Mouse (Mus musculus) 3134 (cell line): ENCODE results near the gene Gss.

Experiments used
- DNase-seq: peaks from one replicate; pipeline ENCODE4 v3.0.0-alpha.2; 2011; ENCODE audit warnings: low spot score; ENCODE audit not compliant: insufficient read length; ENCODE audit errors: extremely low read depth

Gene Gss

DNA sequence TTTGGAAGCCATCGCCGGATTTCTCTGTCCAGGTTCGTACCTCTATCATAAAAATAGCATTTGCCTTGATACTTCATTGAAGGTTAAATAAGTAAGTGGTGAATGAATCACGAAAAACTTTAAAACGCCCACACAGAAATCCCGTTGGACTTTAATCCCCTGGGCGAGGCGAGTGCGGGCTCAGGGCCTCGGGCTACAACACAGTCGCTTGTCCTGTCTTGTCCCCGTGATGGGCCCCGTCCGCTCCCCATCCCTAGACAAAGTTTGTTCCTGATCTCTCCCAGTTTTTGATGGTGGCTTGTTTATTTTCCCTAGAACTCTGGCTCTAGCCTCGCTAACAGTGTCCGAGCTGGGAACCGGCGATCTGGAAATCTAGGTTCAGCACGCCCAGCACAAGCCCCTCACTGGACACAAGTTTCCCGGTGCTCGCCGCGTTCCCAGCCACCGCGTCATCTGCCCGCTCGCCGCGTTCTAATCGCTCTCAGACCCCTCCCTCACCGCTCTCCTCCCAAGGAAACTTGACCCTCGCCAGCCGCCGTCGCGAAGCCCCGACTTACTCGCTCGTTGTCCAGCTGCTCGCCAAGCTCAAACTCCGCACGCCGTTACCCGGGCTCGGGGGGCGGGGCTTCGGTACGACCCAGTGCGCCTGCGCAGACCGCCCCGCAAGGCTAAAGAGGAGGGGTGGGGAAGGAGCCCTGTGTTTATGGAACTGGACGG is at the start of gene Gss:
Gene Gss (minus strand): TSS at position 674 of the 717 bp plus-strand sequence.
- peak; percentile 100 for DNase-seq

DNA sequence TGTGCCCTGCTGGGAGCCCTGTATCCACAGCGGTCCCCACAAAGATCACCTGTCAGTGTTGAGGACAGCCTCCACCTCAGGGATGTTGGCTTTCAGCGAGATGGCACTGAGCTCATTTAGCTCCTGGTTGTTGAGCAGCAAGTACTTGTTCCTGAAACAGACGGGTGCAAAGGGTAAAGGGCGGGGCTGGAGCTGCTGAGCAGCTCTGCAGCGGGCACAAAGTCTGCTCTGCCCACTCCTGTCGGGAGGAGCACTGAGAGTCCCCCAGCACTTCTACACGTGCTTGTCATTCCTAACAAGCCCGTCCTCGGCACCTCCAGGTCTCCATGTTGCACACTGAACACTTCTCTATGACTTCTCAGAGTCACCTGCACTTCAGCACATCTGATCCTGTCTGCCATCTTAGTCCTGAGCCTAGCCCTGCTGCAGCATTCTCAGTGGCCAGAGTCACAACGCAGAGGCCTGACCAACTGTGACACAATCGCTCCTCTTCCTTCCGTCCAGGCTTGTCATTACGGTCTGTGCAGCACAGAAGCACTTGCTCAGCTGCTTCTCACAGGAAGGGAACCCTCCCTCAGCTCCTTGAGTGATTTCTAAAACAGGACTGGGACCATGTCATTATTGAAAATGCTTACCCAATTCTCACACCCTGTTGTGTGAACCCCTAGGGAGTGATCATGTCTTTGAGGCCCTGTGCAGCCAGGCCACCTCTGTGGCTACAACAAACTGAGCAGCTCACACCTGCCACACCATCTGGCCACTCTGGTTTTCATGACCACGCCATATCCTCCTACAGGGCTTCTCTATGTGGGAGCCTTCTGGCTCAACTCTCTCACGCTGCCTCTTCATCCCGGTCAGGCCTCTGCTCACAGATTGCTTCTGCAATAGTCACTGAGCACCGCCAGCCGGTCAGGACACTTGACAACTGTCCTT is 49.2 kb upstream of the Gss start:
- no peak for DNase-seq

DNA sequence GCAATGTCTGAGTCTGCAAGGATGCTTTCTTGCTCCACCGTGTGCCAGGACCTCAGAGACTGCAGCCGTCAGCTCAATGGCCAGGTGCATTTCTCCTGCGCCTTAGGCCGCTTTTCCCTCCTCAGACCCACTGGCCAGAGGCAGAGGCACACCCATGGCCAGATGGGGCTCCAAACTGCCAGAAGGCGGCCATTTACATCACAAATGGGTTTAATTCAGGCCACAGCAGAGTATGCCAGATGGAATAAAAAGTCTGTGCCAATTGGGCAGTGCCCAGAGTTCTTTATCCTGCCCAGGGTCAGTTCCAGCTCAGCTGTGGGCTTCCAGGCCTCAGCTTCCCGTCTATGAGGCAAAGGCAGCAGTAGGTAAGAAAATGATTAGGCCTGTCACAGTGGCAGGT is 48.0 kb upstream of the Gss start:
- no peak for DNase-seq

DNA sequence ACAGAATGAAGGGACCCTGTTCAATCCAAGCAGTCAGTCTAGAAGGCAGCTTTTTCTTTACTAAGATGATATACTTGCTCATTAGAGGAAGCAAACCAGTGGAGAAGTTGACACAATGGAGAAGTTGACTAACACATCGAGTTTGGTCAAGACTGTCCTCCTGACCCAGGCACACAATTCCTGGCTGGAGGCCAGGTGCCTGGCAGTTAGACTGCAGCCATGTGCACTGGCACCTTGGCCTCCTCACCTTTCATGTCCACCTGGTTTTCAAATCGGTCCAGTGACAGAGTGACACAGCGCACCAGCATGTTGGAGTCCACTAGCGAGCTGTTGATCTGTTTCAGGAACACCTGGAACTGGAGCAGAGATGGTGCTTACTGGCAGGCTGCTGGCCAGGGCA is 44.8 kb upstream of the Gss start:
- DNase-seq: no peak

DNA sequence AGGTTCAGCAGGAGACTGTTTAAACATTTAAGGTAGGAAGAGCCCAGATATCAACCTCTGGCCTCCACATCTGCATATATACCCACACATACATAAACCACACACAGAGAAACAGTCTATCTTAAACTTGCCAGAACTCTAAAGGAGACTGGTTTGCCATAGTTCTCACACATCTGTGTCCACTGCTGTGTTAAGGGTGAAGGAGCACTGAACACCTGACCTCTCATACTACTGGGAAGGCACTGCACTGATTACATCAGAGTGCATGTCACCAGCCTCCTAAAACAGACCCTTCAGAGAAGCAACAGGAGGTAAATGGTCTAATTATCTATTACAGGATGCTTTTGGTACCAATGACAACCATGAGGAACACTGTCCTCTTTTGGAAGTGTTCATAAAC is 44.3 kb upstream of the Gss start:
- no peak for DNase-seq

DNA sequence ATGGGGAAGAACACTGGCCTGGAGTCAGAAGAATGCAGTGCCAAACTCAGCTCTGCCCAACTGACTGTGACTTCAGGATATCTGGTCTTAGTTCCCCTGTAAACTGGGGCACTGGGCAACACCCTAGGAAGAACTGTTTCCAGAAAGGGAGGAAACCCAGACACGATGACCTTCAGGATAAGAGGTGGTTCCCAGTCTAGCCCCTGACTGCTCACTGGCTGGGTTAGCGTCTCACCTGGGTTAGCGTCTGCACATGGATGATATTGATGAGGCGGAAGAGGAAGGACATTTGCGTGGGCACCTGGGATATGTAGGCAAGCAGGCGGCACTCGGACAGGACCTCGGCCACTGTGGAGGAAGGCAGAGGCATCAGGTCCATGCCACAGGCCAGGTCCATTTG is 43.4 kb upstream of the Gss start:
- no peak for DNase-seq

DNA sequence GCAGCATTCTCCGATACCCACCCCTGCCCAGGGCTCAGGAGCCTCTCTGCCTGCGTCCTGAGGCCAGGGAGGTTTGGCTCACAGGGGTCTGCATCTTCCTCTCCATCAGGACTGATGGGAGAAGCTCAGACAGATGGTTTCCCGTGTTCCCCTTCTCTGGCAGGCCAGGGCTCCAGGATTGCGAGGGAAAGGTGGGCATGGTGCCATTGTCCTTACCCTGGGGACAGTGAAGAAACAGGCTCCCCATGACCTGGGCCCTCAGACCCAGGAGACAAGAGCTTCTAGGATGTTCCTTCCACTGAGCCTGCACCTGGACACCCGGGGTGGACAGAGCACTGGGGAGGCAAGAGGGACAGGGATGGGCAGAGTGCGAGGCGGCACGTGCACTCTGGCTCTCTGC is 42.0 kb upstream of the Gss start:
- DNase-seq: no peak

DNA sequence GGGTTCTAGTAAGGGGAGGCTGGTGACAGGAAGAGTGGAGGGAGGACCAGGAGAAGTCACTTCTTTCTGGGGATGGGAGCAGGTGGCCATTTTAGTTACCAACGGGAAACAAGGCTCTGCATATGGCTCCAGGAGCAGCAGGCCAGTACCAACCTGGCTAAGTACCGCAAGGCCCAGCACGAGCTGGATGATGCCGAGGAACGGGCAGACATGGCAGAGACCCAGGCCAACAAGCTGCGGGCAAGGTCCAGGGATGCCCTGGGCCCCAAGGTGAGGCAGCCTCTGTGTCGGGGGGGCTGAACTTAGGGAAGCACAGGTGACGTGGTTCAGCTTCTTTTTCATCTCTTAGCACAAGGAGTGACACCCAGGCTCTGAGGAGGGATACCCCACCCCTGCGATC is 41.1 kb upstream of the Gss start:
- no peak for DNase-seq

DNA sequence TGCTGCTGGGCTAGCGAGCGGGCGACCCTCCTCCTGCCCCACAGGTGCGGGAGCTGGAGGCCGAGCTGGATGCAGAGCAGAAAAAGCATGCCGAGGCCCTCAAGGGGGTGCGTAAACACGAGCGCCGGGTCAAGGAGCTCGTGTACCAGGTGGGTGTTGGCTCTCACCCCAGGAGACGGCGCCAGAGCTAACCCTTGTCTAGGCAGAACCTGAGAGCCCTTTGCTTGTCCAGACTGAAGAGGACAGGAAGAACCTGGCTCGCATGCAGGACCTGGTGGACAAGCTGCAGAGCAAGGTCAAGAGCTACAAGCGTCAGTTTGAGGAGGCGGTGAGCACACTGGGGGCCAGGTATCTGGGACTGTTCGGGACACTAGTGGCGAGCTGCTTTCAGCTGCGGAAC is 40.5 kb upstream of the Gss start:
- DNase-seq: no peak

DNA sequence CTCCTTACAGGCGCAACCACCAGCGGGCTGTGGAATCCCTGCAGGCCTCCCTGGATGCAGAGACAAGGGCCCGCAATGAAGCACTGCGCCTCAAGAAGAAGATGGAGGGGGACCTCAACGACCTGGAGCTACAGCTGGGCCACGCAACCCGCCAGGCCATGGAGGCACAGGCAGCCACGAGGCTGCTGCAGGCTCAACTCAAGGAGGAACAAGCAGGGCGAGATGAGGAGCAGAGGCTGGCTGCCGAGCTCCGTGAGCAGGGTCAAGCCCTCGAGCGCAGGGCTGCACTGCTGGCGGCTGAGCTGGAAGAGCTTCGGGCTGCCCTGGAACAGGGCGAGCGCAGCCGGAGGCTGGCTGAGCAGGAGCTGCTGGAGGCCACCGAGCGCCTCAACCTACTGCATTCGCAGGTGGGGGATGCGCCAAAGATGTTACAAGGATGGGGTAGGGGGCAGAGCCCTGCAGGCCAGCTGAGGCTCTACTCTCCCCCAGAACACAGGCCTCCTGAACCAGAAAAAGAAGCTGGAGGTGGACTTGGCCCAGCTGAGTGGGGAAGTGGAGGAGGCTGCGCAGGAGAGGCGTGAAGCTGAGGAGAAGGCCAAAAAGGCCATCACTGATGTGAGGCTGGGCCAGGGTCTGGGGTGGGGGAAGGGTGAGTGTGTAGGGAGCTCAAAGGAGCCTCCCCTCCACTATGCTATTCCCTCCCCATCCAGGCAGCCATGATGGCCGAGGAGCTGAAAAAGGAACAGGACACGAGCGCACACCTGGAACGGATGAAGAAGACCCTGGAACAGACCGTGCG is 39.7 kb upstream of the Gss start:
- no peak for DNase-seq

DNA sequence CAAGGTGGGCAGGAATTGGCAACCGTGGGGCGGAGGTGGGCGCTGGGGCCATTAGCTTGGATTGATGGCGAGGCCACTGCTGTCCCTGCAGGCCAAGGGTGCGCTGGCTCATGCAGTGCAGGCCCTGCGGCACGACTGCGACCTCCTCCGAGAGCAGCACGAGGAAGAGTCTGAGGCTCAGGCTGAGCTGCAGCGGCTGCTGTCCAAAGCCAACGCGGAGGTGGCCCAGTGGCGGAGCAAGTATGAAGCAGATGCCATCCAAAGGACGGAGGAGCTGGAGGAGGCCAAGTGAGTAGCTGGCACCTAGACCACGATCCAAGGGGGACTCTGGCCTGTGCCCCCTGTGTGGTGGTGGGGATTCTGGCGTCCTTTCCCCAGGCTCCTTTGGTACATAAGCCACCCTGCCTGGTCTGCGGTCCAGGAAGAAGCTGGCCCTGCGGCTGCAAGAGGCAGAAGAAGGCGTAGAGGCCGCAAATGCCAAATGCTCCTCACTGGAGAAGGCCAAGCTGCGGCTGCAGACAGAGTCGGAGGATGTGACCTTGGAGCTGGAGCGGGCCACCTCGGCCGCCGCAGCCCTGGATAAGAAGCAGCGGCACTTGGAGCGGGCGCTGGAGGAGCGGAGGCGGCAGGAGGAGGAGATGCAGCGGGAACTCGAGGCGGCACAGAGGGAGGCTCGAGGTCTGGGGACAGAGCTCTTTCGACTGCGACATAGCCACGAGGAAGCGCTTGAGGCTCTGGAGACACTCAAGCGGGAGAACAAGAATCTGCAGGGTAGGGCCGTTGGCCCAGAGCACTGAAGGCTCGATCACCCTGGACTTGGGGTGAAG is 38.2 kb upstream of the Gss start:
- no peak for DNase-seq

DNA sequence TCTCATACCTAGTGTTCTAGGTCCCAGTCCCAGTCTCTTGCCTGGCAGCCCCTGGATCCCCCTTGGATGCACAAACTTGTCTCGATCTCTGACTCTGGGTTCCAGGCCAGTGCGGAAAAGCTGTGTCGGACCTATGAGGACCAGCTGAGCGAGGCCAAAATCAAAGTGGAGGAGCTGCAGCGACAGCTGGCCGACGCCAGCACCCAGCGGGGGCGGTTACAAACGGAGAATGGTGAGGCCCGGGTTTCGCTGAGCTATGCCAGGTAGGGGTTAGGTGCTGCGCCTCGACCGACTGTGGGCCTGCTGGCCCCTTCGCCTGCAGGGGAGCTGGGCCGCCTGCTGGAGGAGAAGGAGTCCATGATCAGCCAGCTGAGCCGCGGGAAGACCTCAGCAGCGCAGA is 37.5 kb upstream of the Gss start:
- DNase-seq: no peak

DNA sequence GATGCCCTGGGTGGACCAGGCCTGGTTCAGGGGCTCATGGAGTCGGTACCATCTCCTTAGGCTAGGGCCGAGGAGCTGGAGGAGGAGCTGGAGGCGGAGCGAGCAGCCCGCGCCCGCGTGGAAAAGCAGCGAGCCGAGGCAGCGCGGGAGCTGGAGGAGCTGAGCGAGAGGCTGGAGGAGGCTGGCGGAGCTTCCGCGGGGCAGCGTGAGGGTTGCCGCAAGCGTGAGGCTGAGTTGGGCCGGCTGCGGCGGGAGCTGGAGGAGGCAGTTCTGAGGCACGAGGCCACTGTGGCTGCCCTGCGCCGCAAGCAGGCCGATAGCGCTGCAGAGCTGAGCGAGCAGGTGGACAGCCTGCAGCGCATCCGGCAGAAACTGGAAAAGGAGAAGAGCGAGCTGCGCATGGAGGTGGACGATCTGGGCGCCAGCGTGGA is 36.6 kb upstream of the Gss start:
- no peak for DNase-seq

DNA sequence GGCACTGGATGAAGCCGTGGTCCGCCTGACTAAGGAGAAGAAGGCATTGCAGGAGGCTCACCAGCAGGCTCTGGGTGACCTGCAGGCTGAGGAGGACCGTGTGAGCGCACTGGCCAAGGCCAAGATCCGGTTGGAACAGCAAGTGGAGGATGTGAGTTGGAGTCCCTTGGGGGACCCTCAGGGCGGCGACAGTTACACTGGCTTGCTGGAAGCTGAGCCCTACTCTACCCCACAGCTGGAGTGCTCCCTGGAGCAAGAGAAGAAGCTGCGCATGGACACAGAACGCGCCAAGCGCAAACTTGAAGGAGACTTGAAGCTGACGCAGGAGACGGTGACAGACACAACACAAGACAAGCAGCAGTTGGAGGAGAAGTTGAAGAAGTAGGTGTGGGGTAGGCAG is 35.9 kb upstream of the Gss start:
- no peak for DNase-seq

DNA sequence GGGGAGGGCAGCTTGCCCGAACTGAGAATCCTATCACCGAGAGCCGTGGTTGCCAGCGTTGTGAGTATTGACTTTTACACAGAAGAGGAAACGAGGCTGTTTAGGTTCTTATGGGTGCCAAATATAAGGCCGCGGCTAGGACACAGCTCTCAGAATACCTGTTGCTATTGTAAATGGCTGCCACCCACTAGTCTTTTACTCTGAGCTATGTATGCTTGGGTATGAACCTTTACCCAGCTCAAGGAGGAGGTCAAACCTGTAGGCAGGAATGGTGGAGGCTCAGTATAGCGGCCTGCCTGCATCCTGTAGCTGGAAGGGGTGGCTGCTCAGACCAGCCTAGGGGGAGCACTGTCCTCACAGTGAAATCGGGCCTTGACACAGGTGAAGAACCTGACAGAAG is 35.5 kb upstream of the Gss start:
- no peak for DNase-seq

DNA sequence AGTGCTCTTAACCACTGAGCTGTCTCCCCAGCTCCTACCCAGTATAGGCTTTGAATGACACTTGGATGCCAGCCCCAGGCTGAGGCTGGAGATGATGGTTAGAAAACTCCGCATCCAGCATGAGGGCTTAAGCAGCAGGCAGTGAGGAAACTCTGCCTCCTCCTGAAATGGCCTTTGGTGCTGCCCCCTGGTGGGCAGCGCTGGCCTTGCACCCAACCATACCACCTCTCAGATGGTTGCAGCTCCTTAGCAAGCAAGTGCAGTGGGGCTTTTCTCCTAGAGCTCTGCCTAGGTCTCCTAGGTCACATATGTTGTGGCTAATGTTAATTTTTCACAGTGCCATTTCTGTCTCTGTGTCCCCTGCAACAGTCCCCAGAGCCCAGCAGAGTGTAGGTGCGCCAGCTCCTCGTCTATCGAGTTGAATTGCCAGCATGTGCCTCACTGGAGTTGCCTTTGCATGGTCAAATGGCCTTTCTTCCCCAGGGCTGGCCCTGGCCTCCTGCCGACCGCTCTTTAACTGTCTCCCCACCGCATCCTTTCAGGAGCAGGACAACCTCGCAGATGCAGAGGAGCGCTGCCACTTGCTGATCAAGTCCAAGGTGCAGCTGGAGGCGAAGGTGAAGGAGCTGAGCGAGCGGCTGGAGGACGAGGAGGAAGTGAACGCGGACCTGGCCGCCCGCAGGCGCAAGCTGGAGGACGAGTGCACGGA is 34.6 kb upstream of the Gss start:
- no peak for DNase-seq

DNA sequence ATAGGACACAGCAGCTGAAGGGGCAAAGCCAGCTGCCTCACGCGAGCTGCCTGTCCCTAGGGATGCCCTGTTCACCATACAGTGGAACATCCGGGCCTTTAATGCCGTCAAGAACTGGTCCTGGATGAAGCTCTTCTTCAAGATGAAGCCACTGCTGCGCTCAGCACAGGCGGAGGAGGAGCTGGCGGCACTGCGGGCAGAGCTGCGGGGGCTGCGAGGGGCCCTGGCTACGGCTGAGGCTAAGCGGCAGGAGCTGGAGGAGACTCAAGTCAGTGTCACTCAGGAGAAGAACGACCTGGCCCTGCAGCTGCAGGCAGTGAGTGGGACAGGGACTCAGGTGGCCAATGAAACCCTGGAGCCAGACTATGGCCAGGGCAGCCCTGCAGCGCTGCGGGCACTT is 33.7 kb upstream of the Gss start:
- DNase-seq: no peak

DNA sequence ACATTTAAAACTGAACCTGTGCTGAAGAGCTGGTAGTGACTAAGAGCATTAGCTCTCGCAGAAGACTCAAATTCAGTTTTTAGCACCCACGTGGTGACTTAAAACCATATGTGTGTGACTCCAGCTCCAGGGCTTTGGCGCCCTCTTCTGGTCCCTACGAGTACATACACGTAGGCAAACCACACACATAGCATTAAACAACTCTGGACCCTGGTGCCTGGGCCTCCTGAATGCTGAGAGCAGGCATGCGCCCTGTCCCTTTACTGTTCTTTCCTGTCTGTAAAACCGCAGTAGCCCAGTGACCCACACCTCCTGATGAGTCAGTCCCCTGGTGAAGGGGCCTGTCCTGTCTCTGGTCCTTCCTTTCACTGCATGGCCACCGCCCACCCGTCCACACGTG is 32.1 kb upstream of the Gss start:
- peak; percentile 87 for DNase-seq

DNA sequence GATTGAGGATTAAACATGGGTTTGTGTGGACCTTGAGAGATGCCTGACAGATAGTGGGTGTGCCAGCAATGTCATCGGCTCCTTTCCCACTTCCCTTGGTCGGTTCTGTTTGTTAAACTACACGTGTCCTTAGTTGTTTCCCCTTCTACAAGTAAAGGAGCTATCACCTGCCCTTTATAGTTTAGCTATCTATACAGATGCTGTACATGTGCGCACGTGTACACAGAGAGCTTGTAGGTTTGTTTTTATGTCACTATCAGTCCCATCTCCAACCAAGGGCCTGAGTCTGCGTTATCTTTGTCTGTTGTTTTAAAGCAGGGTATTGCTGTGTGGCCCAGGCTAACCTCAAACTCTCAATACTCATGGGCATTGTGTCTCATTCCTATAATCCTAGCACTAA is 31.4 kb upstream of the Gss start:
- no peak for DNase-seq

DNA sequence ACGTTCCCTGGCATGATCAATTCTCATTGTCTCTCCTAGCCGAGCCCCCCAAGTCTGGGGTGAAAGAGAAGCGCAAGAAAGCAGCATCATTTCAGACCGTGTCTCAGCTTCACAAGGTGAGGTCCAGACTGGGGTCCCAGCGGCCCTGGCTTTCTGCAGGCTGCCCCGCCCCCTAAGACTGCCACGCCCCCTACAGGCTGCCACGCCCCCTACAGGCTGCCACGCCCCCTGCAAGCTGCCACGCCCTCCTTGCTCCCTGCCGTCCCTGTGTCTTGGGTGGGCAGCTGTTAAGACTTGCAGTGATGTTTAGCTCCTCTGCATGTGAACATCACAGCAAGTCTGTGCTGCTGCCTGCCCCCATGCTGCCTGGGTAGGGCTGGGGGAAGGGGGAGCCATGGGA is 30.0 kb upstream of the Gss start:
- DNase-seq: no peak
